Mouse (Mus musculus) testis, adult 2 months (tissue): ENCODE measurements at regions not wholly inside any gene's neighbourhood (a gene's known extent, or its start where the extent isn't known, plus 50 kb on each side); places are given as distances from the start of the nearest gene placed in this dataset.

Source experiments
- H3K27ac ChIP-seq: fragments of 200-500 bp; 2 replicates; pipeline ENCODE4 v1.5.1; 2012; ENCODE audit warnings: low read depth, low read length; ENCODE audit not compliant: control insufficient read depth, insufficient read depth
- H3K27me3 ChIP-seq: fragments of 200-500 bp; 2 replicates; pipeline ENCODE4 v1.6.1; 2012; ENCODE audit warnings: mild to moderate bottlenecking, low read length, moderate library complexity; ENCODE audit not compliant: control insufficient read depth, insufficient read depth
- H3K36me3 ChIP-seq: fragments of 200-500 bp; 2 replicates; pipeline ENCODE4 v1.6.1; 2012; ENCODE audit warnings: mild to moderate bottlenecking, low read length; ENCODE audit not compliant: control insufficient read depth, insufficient read depth
- H3K4me1 ChIP-seq: fragments of 200-500 bp; 2 replicates; pipeline ENCODE4 v1.6.1; 2012; ENCODE audit warnings: low read length; ENCODE audit not compliant: control insufficient read depth, insufficient read depth
- H3K4me3 ChIP-seq: fragments of 200-500 bp; 2 replicates; pipeline ENCODE4 v1.5.1; 2012; ENCODE audit warnings: low read depth, mild to moderate bottlenecking, low read length, moderate library complexity, mixed read lengths; ENCODE audit not compliant: control insufficient read depth
- CTCF ChIP-seq: fragments of 200-500 bp; IDR thresholded peaks from 2 replicates; pipeline ENCODE4 v1.5.1; 2012; ENCODE audit warnings: low read depth, mild to moderate bottlenecking, inconsistent platforms, low read length, moderate library complexity; ENCODE audit not compliant: control insufficient read depth, insufficient read depth, insufficient replicate concordance
- POLR2A ChIP-seq: fragments of 200-500 bp; IDR thresholded peaks from 2 replicates; pipeline ENCODE4 v1.6.1; 2012; ENCODE audit warnings: low read depth, mild to moderate bottlenecking, inconsistent platforms, low read length, moderate library complexity; ENCODE audit not compliant: control insufficient read depth

GRCm38 (mm10) chr1:157969635-157970111, 386.5 kb downstream of the Brinp2 start:
- H3K36me3 ChIP-seq: no peaks in the 10 kb centered on the region
- H3K4me3 ChIP-seq: no peak overlapping the region
- H3K27ac ChIP-seq: no peak overlapping the region
- no peak for TF ChIP-seq CTCF
- no peak for TF ChIP-seq POLR2A
- no peaks in the 10 kb centered on the region for H3K4me1 ChIP-seq
- no peaks in the 10 kb centered on the region for H3K27me3 ChIP-seq

DNA sequence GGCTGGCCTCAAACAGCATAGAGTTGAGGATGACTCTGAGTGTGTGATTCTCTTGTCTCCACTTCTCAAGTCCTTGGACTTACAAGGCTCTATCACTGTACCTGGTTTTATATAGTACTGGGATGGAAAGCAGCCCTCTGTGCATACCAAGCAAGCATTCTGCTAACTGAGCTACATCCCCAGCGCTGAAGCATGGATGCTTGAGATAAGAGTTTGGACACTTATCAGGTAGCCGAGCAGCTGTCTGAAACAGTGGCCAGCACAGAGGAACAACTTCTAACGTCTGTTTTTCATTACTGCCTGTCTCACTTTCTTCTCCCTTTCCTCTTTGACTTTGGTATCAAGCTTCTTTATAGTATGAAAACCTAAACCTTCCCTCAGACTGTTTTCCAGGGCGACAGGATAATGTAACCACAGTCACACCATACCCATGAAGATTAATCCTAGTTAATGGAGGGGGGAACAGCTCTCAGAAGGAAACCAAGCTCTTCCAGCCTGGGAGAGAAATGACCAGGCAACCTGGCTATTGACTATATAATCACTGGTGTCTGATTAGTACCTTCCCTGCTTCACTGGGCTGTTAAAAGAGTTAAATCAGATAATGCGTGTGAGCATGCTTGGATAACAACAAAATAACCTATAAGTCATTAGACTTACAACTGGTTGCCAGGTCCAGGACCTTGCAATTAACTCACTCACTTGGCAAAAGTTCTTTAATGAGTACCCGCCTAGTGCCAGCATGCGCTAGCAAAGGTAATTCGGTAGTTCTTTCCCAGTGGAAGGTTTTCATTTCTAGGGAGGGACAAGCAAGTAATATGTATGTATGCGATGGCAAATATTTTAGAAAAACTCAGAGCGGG, 382.5 kb downstream of the Brinp2 start:
- no peaks in the 10 kb centered on the region for H3K27me3 ChIP-seq
- no peaks in the 10 kb centered on the region for H3K36me3 ChIP-seq
- TF ChIP-seq POLR2A: no peak
- no peak for TF ChIP-seq CTCF
- H3K4me1 ChIP-seq: no peaks in the 10 kb centered on the region
- H3K4me3 ChIP-seq: no peak overlapping the region
- no peak overlapping the region for H3K27ac ChIP-seq

DNA sequence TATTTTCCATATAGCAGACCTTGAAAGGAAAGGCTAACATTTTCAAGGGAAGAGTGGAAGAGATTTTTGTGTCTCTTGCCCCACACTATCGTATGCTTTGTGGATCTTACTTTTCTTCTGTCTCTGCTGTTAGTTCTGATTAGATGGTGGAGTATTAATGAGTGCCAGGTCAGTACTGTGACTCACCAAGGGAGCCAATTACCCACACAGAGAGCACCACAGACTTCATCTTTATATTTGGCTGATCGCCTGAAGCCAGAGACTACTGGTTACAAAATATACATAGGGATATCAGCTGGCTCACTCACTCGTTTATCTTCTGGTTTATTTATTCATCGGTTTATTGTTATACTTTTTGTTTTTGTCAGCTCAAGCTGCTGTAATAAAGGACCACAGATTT, 381.5 kb downstream of the Brinp2 start:
- Histone ChIP-seq H3K27ac (no peak overlapping the region), H3K36me3 (no peaks in the 10 kb centered on the region), H3K4me1 (no peaks in the 10 kb centered on the region), H3K27me3 (no peaks in the 10 kb centered on the region), H3K4me3 (no peak overlapping the region)
- no peak for TF ChIP-seq CTCF
- no peak for TF ChIP-seq POLR2A

- H3K36me3 ChIP-seq: no peaks in the 10 kb centered on the region
- no peaks in the 10 kb centered on the region for H3K4me1 ChIP-seq
- H3K4me3 ChIP-seq: no peak overlapping the region
- no peak for TF ChIP-seq POLR2A
- no peak for TF ChIP-seq CTCF
- H3K27me3 ChIP-seq: no peaks in the 10 kb centered on the region
- no peak overlapping the region for H3K27ac ChIP-seq
Measured at GRCm38 (mm10) chr1:158019161-158019560, 337.0 kb downstream of the Brinp2 start.

- Histone ChIP-seq H3K27ac (no peak overlapping the region), H3K4me1 (no peaks in the 10 kb centered on the region), H3K4me3 (no peak overlapping the region), H3K36me3 (no peaks in the 10 kb centered on the region), H3K27me3 (no peaks in the 10 kb centered on the region)
- no peak for TF ChIP-seq CTCF
- no peak for TF ChIP-seq POLR2A
Measured at GRCm38 (mm10) chr1:158039756-158040155, 316.4 kb downstream of the Brinp2 start.

GRCm38 (mm10) chr1:158040334-158040733, 315.8 kb downstream of the Brinp2 start:
- TF ChIP-seq CTCF (no peak), POLR2A (no peak)
- Histone ChIP-seq H3K4me3 (no peak overlapping the region), H3K27ac (no peak overlapping the region), H3K27me3 (no peaks in the 10 kb centered on the region), H3K36me3 (no peaks in the 10 kb centered on the region), H3K4me1 (no peaks in the 10 kb centered on the region)

GRCm38 (mm10) chr1:158052644-158053043, 303.5 kb downstream of the Brinp2 start:
- no peaks in the 10 kb centered on the region for H3K27me3 ChIP-seq
- no peak for TF ChIP-seq CTCF
- TF ChIP-seq POLR2A: no peak
- no peak overlapping the region for H3K27ac ChIP-seq
- no peaks in the 10 kb centered on the region for H3K4me1 ChIP-seq
- no peaks in the 10 kb centered on the region for H3K36me3 ChIP-seq
- no peak overlapping the region for H3K4me3 ChIP-seq
